Mouse (Mus musculus) MEL (cell line): ENCODE measurements around the gene Abhd12b. TPM values are rescaled to one million over a fixed set of nuclear protein-coding genes. Genes with fewer than 3 reads are reported as not detected.

ENCODE experiments used
- DNase-seq: peaks from one replicate; pipeline ENCODE4 v3.0.0; 2011; ENCODE audit warnings: low read depth, low spot score
- H3K27ac ChIP-seq: 2 replicates; pipeline ENCODE4 v1.5.1; 2012; ENCODE audit warnings: low read depth, mild to moderate bottlenecking, control low read depth, low read length, moderate library complexity; ENCODE audit not compliant: control insufficient read depth
- H3K27me3 ChIP-seq, 2 experiments: fragments of 150-350 bp in 1 of 2; sonication (generic) in 1 of 2; 2 replicates each; pipeline ENCODE4 v1.6.1; 2012; ENCODE audit warnings: low read length in 2 of 2, mild to moderate bottlenecking in 2 of 2, improper control_type of control experiment in 1 of 2, moderate library complexity in 1 of 2; ENCODE audit not compliant: insufficient read depth in 2 of 2, control insufficient read depth in 1 of 2
- H3K36me3 ChIP-seq, 2 experiments: 2 replicates each; pipeline ENCODE4 v1.6.1; 2012 to 2014; ENCODE audit warnings: low read length in 2 of 2, improper control_type of control experiment in 1 of 2, inconsistent platforms in 1 of 2, mild to moderate bottlenecking in 1 of 2; ENCODE audit not compliant: insufficient read depth in 2 of 2, control insufficient read depth in 1 of 2
- H3K4me1 ChIP-seq, 2 experiments: fragments of 150-350 bp in 1 of 2; sonication (generic) in 1 of 2; 2 replicates each; pipeline ENCODE4 v1.6.1; 2012; ENCODE audit warnings: low read length in 2 of 2, improper control_type of control experiment in 1 of 2, mild to moderate bottlenecking in 1 of 2; ENCODE audit not compliant: insufficient read depth in 2 of 2, control insufficient read depth in 1 of 2
- H3K4me3 ChIP-seq, 2 experiments: fragments of 150-350 bp in 1 of 2; sonication (generic) in 1 of 2; 2 replicates each; pipeline ENCODE4 v1.5.1; 2012; ENCODE audit warnings: low read depth in 2 of 2, low read length in 2 of 2, mild to moderate bottlenecking in 2 of 2, moderate library complexity in 2 of 2, control low read depth in 1 of 2, improper control_type of control experiment in 1 of 2; ENCODE audit not compliant: control insufficient read depth in 1 of 2, insufficient read depth in 1 of 2
- H3K79me2 ChIP-seq: 2 replicates; pipeline ENCODE4 v1.6.1; 2012; ENCODE audit warnings: mild to moderate bottlenecking, low read length, moderate library complexity; ENCODE audit not compliant: control insufficient read depth, poor library complexity, insufficient read depth
- H3K9ac ChIP-seq: 2 replicates; pipeline ENCODE4 v1.6.1; 2012; ENCODE audit warnings: low read depth, mild to moderate bottlenecking, control low read depth, low read length, moderate library complexity; ENCODE audit not compliant: control insufficient read depth, poor library complexity, severe bottlenecking
- H3K9me3 ChIP-seq: fragments of 150-350 bp; sonication (generic); replicated peaks from 2 replicates; pipeline ENCODE4 v1.6.1; 2012; ENCODE audit warnings: mild to moderate bottlenecking, low read length, improper control_type of control experiment, moderate library complexity; ENCODE audit not compliant: insufficient read depth
- EP300 ChIP-seq, 2 experiments: IDR thresholded peaks; 2 replicates each; pipeline ENCODE4 v1.6.1; 2011; ENCODE audit warnings: improper control_type of control experiment in 2 of 2, low read length in 2 of 2, low read depth in 1 of 2, mild to moderate bottlenecking in 1 of 2
- GABPA ChIP-seq: IDR thresholded peaks from 2 replicates; pipeline ENCODE4 v1.6.1; 2012; ENCODE audit warnings: low read depth, mild to moderate bottlenecking, inconsistent platforms, low read length, improper control_type of control experiment, moderate library complexity
- JUND ChIP-seq: IDR thresholded peaks from 2 replicates; pipeline ENCODE4 v1.6.1; 2011; ENCODE audit warnings: low read depth, mild to moderate bottlenecking, improper control_type of control experiment, low read length
- MAX ChIP-seq: IDR thresholded peaks from 2 replicates; pipeline ENCODE4 v1.6.1; 2011; ENCODE audit warnings: low read length, improper control_type of control experiment
- MAZ ChIP-seq: IDR thresholded peaks from 2 replicates; pipeline ENCODE4 v1.6.1; 2012; ENCODE audit warnings: low read depth, mild to moderate bottlenecking, inconsistent platforms, low read length, improper control_type of control experiment
- MXI1 ChIP-seq: IDR thresholded peaks from 2 replicates; pipeline ENCODE4 v1.6.1; 2011; ENCODE audit warnings: mild to moderate bottlenecking, low read depth, low read length, improper control_type of control experiment
- MYC ChIP-seq: IDR thresholded peaks from 2 replicates; pipeline ENCODE4 v1.6.1; 2011; ENCODE audit warnings: low read depth, mild to moderate bottlenecking, low read length, improper control_type of control experiment, moderate library complexity
- NELFE ChIP-seq: IDR thresholded peaks from 2 replicates; pipeline ENCODE4 v1.6.1; 2011; ENCODE audit warnings: low read depth, low read length, improper control_type of control experiment
- NRF1 ChIP-seq: IDR thresholded peaks from 2 replicates; pipeline ENCODE4 v1.6.1; 2014; ENCODE audit warnings: low read depth, mild to moderate bottlenecking, inconsistent platforms, low read length, improper control_type of control experiment, moderate library complexity; ENCODE audit not compliant: poor library complexity, insufficient read depth, severe bottlenecking
- POLR2A ChIP-seq, 2 experiments: IDR thresholded peaks; 2 replicates each; pipeline ENCODE4 v1.6.1; 2011 to 2012; ENCODE audit warnings: low read length in 2 of 2, mild to moderate bottlenecking in 2 of 2, control low read depth in 1 of 2, improper control_type of control experiment in 1 of 2, low read depth in 1 of 2, moderate library complexity in 1 of 2; ENCODE audit not compliant: control insufficient read depth in 1 of 2, insufficient read depth in 1 of 2, poor library complexity in 1 of 2
- POLR2AphosphoS2 ChIP-seq: IDR thresholded peaks from 2 replicates; pipeline ENCODE4 v1.6.1; 2011; ENCODE audit warnings: low read length, improper control_type of control experiment
- RCOR1 ChIP-seq: IDR thresholded peaks from 2 replicates; pipeline ENCODE4 v1.6.1; 2012; ENCODE audit warnings: low read depth, mild to moderate bottlenecking, inconsistent platforms, low read length, improper control_type of control experiment
- SMC3 ChIP-seq: IDR thresholded peaks from 2 replicates; pipeline ENCODE4 v1.6.1; 2011; ENCODE audit warnings: low read depth, low read length, improper control_type of control experiment
- TAL1 ChIP-seq: IDR thresholded peaks from 2 replicates; pipeline ENCODE4 v1.6.1; 2012; ENCODE audit warnings: mild to moderate bottlenecking, inconsistent platforms, low read length, moderate library complexity, mixed read lengths
- USF1 ChIP-seq: IDR thresholded peaks from 2 replicates; pipeline ENCODE4 v1.6.1; 2014; ENCODE audit warnings: low read depth, mild to moderate bottlenecking, inconsistent platforms, low read length, improper control_type of control experiment, moderate library complexity
- ZMIZ1 ChIP-seq: IDR thresholded peaks from 2 replicates; pipeline ENCODE4 v1.6.1; 2012; ENCODE audit warnings: low read depth, mild to moderate bottlenecking, inconsistent platforms, low read length, improper control_type of control experiment, moderate library complexity
- polyA plus RNA-seq, 2 experiments: library from polyadenylated mRNA; stranded (reverse) in 1 of 2; unstranded in 1 of 2; fragments of >175 nt in 1 of 2; fragments of >200 nt in 1 of 2; gene quantifications; 2 replicates each; pipeline versions ENCODE4 v1.2.1 to v1.2.4; 2012; ENCODE audit warnings: low replicate concordance in 2 of 2, low read depth in 1 of 2; ENCODE audit not compliant: insufficient read length in 2 of 2, insufficient read depth in 1 of 2, missing spikeins in 1 of 2
- total RNA-seq: library from RNA; depleted of rRNA; stranded (reverse); fragments of 300-350 nt; gene quantifications from 2 replicates; pipeline ENCODE4 v1.2.3, GENCODE M21; 2012

Abhd12b gene
- total and polyA plus RNA-seq, 3 experiments = not detected

DNA sequence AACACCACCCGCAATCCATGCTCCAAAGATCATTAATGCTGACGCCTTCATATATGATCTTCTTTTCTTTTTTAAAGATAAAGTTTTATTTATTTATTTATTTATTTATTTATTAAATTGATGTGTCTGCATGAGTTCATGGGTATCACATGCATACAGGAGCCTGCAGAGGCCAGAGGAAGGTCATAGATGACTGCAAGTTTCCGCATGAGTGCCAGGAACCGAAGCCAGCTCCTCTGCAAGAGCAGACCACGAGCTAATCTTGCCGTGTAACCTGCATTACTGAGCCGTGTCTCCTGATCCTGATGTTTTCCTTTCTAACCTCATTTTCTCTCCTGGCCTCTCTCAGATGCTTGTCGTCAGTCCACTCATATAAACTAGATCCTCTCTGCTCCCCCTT lies 60.3 kb downstream of the Abhd12b start:
- Histone ChIP-seq H3K4me1 (no peaks in the 10 kb centered on the region), H3K9ac (no peak overlapping the region), H3K27ac (no peak overlapping the region), H3K9me3 (no peaks in the 10 kb centered on the region), H3K27me3 (no peaks in the 10 kb centered on the region), H3K79me2 (no peaks in the 10 kb centered on the region), H3K36me3 (no peaks in the 10 kb centered on the region; a peak in 1 of 4 replicates), H3K4me3 (no peak overlapping the region)
- TF ChIP-seq TAL1 (no peak), NELFE (no peak), JUND (no peak), MXI1 (no peak), RCOR1 (no peak), MYC (no peak), ZMIZ1 (no peak)
- no peak for DNase-seq

- Histone ChIP-seq H3K27ac (no peak overlapping the region), H3K79me2 (no peaks in the 10 kb centered on the region), H3K9me3 (no peaks in the 10 kb centered on the region), H3K4me1 (peaks cover 0 to 4% of the 10 kb centered on the region in 2 experiments; a peak in 3 of 4 replicates), H3K27me3 (no peaks in the 10 kb centered on the region), H3K9ac (no peak overlapping the region), H3K36me3 (no peaks in the 10 kb centered on the region; a peak in 1 of 4 replicates), H3K4me3 (no peak overlapping the region)
- no peak for TF ChIP-seq SMC3
- no peak for TF ChIP-seq NRF1
- no peak for TF ChIP-seq GABPA
- TF ChIP-seq EP300 (IDR thresholded peaks at IDR 0.05; ENCODE audit: low read depth in 1 of 2, low read length in 2 of 2) = no peak
- TF ChIP-seq MXI1 = no peak
- TF ChIP-seq POLR2A (IDR thresholded peaks at IDR 0.05; ENCODE audit: control insufficient read depth in 1 of 2, insufficient read depth in 1 of 2, low read depth in 1 of 2, low read length in 2 of 2, poor library complexity in 1 of 2) = no peak
- TF ChIP-seq MAZ = no peak
- no peak for TF ChIP-seq TAL1
- no peak for TF ChIP-seq USF1
- no peak for TF ChIP-seq MAX
- TF ChIP-seq POLR2AphosphoS2 = no peak
- no peak for TF ChIP-seq MYC
- no peak for DNase-seq
Observed at GRCm38 (mm10) chr12:70216229-70216800, 62.4 kb downstream of the Abhd12b start.
